Mouse (Mus musculus) CH12.LX (cell line): ENCODE results near the gene Fam186b.

ENCODE experiments used
- CHD2 ChIP-seq: IDR thresholded peaks from 2 replicates; pipeline ENCODE4 v1.6.1; 2011; ENCODE audit warnings: low read length, improper control_type of control experiment
- CTCF ChIP-seq, 2 experiments: IDR thresholded peaks in 1 of 2; conservative IDR thresholded peaks in 1 of 2; 2 replicates each; pipeline ENCODE4 v1.5.1; 2011 to 2012; ENCODE audit warnings: low read depth in 2 of 2, low read length in 2 of 2, improper control_type of control experiment in 1 of 2, inconsistent platforms in 1 of 2, mild to moderate bottlenecking in 1 of 2, moderate library complexity in 1 of 2
- EP300 ChIP-seq: IDR thresholded peaks from 2 replicates; pipeline ENCODE4 v1.6.1; 2011; ENCODE audit warnings: low read length, improper control_type of control experiment
- GABPA ChIP-seq: IDR thresholded peaks from 2 replicates; pipeline ENCODE4 v1.6.1; 2012; ENCODE audit warnings: low read depth, low read length, improper control_type of control experiment, inconsistent platforms; ENCODE audit not compliant: insufficient replicate concordance
- HCFC1 ChIP-seq: IDR thresholded peaks from 2 replicates; pipeline ENCODE4 v1.6.1; 2012; ENCODE audit warnings: low read depth, mild to moderate bottlenecking, inconsistent platforms, low read length, improper control_type of control experiment
- KAT2A ChIP-seq: IDR thresholded peaks from 2 replicates; pipeline ENCODE4 v1.6.1; 2012; ENCODE audit warnings: low read length, improper control_type of control experiment, inconsistent platforms; ENCODE audit not compliant: insufficient replicate concordance
- POLR2A ChIP-seq: IDR thresholded peaks from 2 replicates; pipeline ENCODE4 v1.6.1; 2011; ENCODE audit warnings: low read depth, mild to moderate bottlenecking, improper control_type of control experiment, low read length
- TCF12 ChIP-seq: IDR thresholded peaks from 2 replicates; pipeline ENCODE4 v1.6.1; 2014; ENCODE audit warnings: low read depth, mild to moderate bottlenecking, inconsistent platforms, low read length, improper control_type of control experiment
- ZMIZ1 ChIP-seq: IDR thresholded peaks from 2 replicates; pipeline ENCODE4 v1.6.1; 2012; ENCODE audit warnings: low read depth, mild to moderate bottlenecking, inconsistent platforms, low read length, improper control_type of control experiment

DNA sequence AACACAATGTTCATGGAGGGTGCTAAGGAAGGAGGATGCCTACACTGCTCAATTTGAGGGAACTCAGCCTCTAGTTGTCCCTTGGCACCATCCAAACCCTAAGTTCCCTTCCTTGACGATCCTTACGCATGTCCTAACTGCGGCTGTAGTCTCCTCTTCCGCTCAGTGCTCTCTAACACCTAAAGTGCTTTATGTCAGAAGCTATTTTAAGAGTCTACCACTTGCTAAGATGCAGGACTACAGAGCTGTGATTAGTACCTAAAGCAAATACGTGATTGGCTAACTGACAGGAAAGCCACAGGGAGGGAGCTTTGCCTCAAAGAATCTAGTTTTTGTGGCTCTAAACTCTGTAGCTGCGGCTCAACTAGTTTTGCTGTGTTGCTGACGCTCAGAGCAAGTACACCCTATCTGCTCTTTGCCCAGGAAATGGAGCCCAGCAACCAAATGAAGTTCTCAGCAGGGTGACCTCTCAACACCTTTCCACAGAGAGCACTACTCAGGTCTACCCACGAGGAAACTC lies 40.2 kb upstream of the Fam186b start:
- TF ChIP-seq CTCF (conservative IDR thresholded peaks at IDR 0.05 in 1 of 2, IDR thresholded peaks at IDR 0.05 in 1 of 2; ENCODE audit: low read depth in 2 of 2, low read length in 2 of 2) (no peak), TCF12 (no peak), ZMIZ1 (no peak), EP300 (no peak), POLR2A (no peak), GABPA (no peak), CHD2 (no peak), HCFC1 (no peak), KAT2A (no peak)
